Mouse (Mus musculus): ENCODE data around the gene Prrt4.

DNA sequence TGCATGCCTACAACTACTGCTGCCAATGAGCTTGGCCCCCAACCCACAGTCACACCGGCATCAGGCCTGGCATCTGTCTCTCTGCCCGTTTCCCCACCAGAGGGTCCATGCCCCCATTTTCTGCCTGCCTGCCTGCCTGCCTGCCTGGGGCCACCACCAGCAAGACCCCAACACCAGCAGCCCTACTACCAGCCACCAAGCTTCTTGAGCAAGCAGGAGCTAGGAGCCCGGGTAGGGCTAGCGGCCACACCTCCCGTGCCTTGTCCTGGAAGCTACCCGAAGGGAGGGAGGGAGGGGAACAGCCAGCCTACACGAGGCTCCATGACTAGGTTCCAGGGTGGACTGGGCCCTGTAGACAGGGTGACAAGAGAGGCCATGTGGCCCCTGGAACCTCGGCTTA is 22.6 kb upstream of the Prrt4 start:
- TF ChIP-seq POLR2A (IDR thresholded peaks at IDR 0.05; ENCODE audit: borderline replicate concordance, insufficient read depth, low read length) (no peak), CTCF (IDR thresholded peaks at IDR 0.05; ENCODE audit: borderline replicate concordance, insufficient read depth, low read depth, low read length) (no peak)
